Mouse (Mus musculus) cortical plate, adult 2 months (tissue): ENCODE results near the gene Col1a1.

ENCODE experiments used
- CTCF ChIP-seq: fragments of 200-500 bp; IDR thresholded peaks from 2 replicates; pipeline ENCODE4 v1.5.1; 2011; ENCODE audit warnings: mild to moderate bottlenecking, control low read depth, low read length; ENCODE audit not compliant: insufficient read depth; ENCODE audit errors: extremely low read depth
- POLR2A ChIP-seq: fragments of 200-500 bp; IDR thresholded peaks from 2 replicates; pipeline ENCODE4 v1.6.1; 2011; ENCODE audit warnings: mild to moderate bottlenecking, low read length, control low read depth; ENCODE audit not compliant: insufficient read depth; ENCODE audit errors: extremely low read depth

DNA sequence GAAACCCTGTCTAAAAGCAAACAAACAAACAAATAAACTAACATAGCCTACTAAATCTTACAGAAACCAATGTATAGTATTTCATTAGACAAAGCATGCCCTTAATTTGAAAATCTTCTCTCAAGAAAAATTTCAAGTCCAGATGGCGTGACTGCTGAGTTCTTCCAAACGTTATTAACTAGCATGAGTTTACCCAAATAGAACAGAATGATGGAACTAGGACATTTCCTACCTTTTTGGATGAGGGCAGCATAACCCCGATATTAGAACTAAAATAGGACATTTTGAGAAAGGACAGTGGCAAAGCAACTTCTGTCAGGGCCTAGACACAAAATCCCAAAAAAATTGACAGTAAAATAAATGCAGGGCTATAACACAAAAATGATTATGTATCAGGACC, 31.7 kb upstream of the Col1a1 start:
- TF ChIP-seq POLR2A (no peak), CTCF (no peak)
